Mouse (Mus musculus) cortical plate, adult 2 months (tissue): ENCODE results near the gene Olfr370.
"Not testable (repeated sequence)": the region's sequence is repeated elsewhere in the genome, so short reads cannot be mapped to it uniquely, and the experiment has no call there.

Source experiments
- CTCF ChIP-seq: fragments of 200-500 bp; IDR thresholded peaks from 2 replicates; pipeline ENCODE4 v1.5.1; 2011; ENCODE audit warnings: mild to moderate bottlenecking, control low read depth, low read length; ENCODE audit not compliant: insufficient read depth; ENCODE audit errors: extremely low read depth
- POLR2A ChIP-seq: fragments of 200-500 bp; IDR thresholded peaks from 2 replicates; pipeline ENCODE4 v1.6.1; 2011; ENCODE audit warnings: mild to moderate bottlenecking, low read length, control low read depth; ENCODE audit not compliant: insufficient read depth; ENCODE audit errors: extremely low read depth

DNA sequence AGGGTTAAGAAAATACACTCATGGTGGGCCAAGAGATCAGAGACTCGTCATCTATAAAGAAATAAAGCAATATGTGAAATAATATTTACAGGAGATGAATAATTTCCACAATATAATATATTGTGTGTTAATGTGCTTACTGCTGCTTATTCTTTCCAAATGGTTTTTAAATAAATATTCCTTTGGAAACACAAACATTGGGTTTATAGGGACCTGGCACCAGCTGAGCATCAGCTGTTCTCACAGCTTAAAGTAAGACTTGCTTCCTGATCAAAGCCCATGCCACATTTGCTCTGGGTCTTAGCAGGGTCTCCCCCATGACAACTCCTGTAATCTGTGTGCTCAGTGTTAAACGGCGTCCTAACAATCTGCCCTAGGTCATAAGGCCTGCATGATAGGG lies 14.7 kb upstream of the Olfr370 start:
- not testable (repeated sequence) for TF ChIP-seq CTCF, POLR2A
